Mouse (Mus musculus): Measurements from ENCODE around the gene Lrrc36. TPM values are rescaled to one million over a fixed set of nuclear protein-coding genes. Genes with fewer than 3 reads are reported as not detected.

Gene Lrrc36
- polyA plus RNA-seq, 1 experiment from 2014 or later, result 3.1 TPM

DNA sequence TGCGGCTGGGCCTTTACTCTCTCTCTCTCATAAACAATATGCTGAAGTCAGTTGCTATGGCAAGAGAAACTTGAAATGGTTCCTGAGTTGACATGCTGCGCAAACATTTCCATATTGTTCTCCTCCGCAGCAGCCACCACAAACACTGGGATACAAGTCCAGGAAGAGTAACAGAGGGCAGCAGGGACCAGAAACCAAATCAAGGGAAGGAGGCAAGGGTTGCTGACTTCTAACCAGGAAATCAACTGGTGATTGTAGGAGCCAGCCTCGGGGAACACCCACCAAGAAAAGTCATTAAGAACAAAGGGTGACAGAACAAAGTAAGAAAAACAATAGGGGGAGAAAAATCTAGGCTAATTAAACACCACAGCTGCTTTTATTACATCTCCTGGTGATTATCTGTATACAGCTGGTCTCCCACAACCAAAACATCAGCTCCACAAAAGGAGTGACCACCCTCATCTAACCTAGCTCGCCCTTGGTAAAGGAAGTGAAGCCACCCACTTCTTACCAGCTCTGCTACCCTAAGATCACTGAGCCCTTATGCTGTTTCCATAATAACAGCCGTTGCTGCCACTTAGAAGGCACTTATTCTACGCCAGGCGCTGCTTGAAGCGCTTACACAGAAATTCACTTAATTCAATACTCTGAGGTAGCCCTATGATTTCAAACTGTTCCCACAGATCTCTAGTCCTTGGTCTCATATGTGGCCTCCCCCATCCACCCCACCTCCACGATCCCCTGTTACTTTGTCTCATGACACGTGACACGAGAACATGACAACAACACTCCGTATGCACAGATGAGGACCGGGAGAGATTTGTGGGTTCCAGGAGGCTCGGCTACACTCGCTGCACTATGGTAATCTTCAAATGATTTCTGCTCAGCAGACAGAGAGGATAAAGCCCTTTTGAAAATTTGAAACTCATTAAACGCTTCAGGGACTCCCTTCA lies 82.3 kb downstream of the Lrrc36 start:
- Histone ChIP-seq H3K27ac (peak overlapping the region; percentile 44; the same call in 1 of the 2 replicates), H3K4me3 (peak overlapping the region; percentile 82), H3K4me1 (peaks cover 25% of the 10 kb centered on the region), H3K9ac (peak overlapping the region; percentile 92), H3K9me3 (replicated peaks) (no peaks in the 10 kb centered on the region), H3K36me3 (no peaks in the 10 kb centered on the region), H3K27me3 (no peaks in the 10 kb centered on the region), H3K4me2 (replicated peaks) (peak overlapping the region; percentile 90)
- WGBS, result 36% methylated on average over 17 of the region's 17 CpGs
- no peak for ATAC-seq (ENCODE audit: low FRiP score)

DNA sequence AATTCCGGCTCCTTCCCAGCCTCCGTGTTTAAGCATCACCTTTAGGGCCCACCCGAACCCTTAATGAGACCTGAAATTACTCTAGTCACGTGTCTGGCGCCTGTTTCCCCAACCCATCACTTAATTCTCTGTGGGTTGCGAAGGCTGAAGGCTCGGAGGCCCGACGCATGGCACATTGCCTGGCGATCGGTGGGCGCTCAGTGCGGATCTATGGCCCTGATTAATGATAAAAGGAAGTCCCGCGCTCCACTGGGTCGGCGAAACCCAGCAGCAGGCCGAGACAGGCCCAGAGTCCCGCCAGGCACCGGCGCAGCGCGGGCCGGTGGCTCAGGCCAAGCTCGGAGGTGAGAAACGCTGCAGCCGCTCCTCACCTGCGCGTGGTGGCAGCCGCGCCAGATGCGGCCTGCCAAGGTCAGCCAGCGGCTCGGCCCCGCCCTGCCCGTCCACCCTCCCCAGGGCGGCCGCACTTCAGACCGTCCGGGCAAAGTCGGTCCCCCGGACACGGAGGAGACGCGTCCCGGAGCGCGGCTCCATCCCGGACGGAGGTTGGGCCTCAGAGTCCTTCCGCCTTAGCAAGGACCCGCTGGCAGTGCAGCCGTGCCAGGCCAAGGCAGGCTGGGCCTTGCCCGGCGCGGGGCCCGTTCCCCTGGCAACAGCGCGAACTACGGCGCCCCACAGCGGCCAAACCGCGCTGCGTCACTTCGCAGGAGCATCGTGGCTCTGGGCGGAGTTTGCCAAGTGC lies 83.2 kb downstream of the Lrrc36 start, which contains the start of gene Zdhhc1:
Gene Zdhhc1 (minus strand): TSS at position 464 of the 742 bp plus-strand sequence.
- Histone ChIP-seq H3K9me3 (replicated peaks) (no peaks in the 10 kb centered on the region), H3K4me2 (replicated peaks) (peak within 1 kb of the TSS; percentile 90), H3K4me3 (peak within 1 kb of the TSS; percentile 82), H3K27ac (peak within 1 kb of the TSS; percentile 79), H3K27me3 (no peaks in the 10 kb centered on the region), H3K36me3 (no peaks in the 10 kb centered on the region), H3K9ac (peak within 1 kb of the TSS; percentile 92), H3K4me1 (peaks cover 25% of the 10 kb centered on the region)
- WGBS, result under 1% methylated on average over 65 of the region's 68 CpGs
- ATAC-seq (ENCODE audit: low FRiP score), result peak; percentile 91

DNA sequence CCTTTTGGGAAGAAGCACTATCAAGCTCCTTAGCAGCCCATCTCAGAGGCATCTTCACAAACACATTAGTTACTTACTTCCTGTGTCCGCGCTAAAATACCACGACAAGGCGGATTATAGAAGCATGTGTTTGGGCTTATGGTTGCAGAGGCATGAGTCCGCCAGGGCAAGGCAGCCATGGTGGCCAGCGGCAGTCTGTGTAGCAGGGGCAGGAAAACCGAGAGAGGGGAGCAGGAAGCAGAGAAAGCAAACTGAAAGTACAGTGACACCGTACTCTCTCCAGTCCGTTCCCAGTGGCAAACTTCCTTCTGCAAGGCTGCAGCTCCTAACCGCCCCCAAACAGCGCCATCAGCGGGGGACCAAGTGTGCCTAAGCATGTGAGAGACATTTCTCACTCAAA lies 86.4 kb downstream of the Lrrc36 start:
- Histone ChIP-seq H3K27me3 (no peaks in the 10 kb centered on the region), H3K4me3 (no peak overlapping the region), H3K9ac (no peak overlapping the region), H3K27ac (no peak overlapping the region), H3K4me1 (peaks cover 22% of the 10 kb centered on the region), H3K36me3 (no peaks in the 10 kb centered on the region), H3K9me3 (replicated peaks) (no peaks in the 10 kb centered on the region), H3K4me2 (replicated peaks) (no peak overlapping the region)
- WGBS, result 71% methylated on average over 12 of the region's 12 CpGs
- ATAC-seq (ENCODE audit: low FRiP score), result no peak

DNA sequence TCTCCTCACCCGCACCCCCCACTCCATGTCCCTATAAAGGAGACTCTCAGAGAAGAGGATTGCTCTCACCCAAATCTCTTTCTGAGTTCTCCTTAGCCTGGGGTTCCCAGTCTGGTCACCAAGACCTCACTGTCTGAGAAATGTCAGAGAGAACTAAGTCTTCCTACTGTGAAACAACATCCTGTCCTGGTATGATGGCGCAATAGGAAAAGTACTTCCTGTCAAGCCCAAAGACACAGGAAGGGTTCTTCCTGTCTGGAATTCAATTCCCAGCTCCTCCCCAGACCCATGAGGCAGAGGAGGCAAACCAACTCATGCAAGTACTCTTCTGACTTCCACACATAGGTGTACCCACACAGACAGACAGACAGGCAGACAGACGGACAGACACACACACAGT lies 91.2 kb downstream of the Lrrc36 start:
- no peaks in the 10 kb centered on the region for H3K9me3 ChIP-seq (replicated peaks)
- H3K4me2 ChIP-seq (replicated peaks), result no peak overlapping the region
- no peak overlapping the region for H3K4me3 ChIP-seq
- H3K9ac ChIP-seq, result no peak overlapping the region
- ATAC-seq (ENCODE audit: low FRiP score), result no peak
- H3K36me3 ChIP-seq, result no peaks in the 10 kb centered on the region
- WGBS, result 88% methylated on average over 3 of the region's 3 CpGs
- H3K27me3 ChIP-seq, result no peaks in the 10 kb centered on the region
- H3K27ac ChIP-seq, result no peak overlapping the region
- H3K4me1 ChIP-seq, result peaks cover 8% of the 10 kb centered on the region

DNA sequence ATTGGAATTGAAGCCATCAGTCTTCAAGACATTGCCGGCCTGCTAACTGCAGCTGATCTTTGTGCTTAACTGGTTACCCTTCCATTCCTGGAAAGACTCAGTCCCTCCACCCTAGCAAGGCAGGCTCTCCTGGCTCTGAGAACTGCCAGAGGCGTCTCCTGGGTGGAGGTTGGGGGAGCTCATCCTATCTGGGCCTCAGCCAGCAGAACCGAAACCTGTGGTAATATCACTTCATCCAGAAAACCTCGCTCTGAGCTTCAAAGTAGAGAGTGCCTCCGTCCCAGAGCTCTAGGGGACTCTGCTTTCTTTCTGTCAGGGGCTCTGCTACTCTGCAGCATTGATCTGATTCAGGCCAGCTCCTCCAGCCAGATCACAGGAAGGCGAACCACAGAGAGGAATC lies 93.6 kb downstream of the Lrrc36 start:
- H3K36me3 ChIP-seq, result no peaks in the 10 kb centered on the region
- no peak overlapping the region for H3K9ac ChIP-seq
- no peaks in the 10 kb centered on the region for H3K27me3 ChIP-seq
- ATAC-seq (ENCODE audit: low FRiP score), result no peak
- no peak overlapping the region for H3K4me3 ChIP-seq
- H3K4me2 ChIP-seq (replicated peaks), result no peak overlapping the region
- peaks cover 8% of the 10 kb centered on the region for H3K4me1 ChIP-seq
- no peaks in the 10 kb centered on the region for H3K9me3 ChIP-seq (replicated peaks)
- 83% methylated on average over 6 of the region's 6 CpGs for WGBS
- H3K27ac ChIP-seq, result no peak overlapping the region

DNA sequence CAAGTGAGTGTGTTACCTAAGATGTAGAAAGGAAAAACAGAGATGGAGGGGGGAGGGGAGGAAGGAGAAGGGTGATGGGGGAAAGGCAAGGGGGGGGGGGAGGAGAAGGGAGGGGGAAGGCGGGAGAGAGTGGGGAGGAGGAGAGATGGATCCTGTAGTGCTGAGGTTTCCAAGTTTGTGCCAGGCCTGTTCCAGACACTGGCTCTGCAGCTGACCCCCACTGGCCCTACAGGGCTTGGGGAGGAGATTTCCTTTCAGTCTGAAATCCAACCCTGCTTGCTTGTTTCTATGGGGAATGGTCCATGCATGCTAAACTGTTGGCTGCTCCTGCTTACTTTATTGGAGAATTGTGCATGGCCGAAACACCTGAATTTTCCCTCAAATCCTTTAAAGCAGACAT lies 95.4 kb downstream of the Lrrc36 start:
- ATAC-seq (ENCODE audit: low FRiP score), result no peak
- Histone ChIP-seq H3K9ac (no peak overlapping the region), H3K9me3 (replicated peaks) (no peaks in the 10 kb centered on the region), H3K4me1 (peaks cover 8% of the 10 kb centered on the region), H3K27me3 (no peaks in the 10 kb centered on the region; the same call in 1 of the 2 replicates), H3K4me3 (no peak overlapping the region), H3K36me3 (no peaks in the 10 kb centered on the region), H3K4me2 (replicated peaks) (no peak overlapping the region), H3K27ac (peak overlapping the region; percentile 52; the same call in 1 of the 2 replicates)
- 75% methylated on average over 1 of the region's 2 CpGs for WGBS

DNA sequence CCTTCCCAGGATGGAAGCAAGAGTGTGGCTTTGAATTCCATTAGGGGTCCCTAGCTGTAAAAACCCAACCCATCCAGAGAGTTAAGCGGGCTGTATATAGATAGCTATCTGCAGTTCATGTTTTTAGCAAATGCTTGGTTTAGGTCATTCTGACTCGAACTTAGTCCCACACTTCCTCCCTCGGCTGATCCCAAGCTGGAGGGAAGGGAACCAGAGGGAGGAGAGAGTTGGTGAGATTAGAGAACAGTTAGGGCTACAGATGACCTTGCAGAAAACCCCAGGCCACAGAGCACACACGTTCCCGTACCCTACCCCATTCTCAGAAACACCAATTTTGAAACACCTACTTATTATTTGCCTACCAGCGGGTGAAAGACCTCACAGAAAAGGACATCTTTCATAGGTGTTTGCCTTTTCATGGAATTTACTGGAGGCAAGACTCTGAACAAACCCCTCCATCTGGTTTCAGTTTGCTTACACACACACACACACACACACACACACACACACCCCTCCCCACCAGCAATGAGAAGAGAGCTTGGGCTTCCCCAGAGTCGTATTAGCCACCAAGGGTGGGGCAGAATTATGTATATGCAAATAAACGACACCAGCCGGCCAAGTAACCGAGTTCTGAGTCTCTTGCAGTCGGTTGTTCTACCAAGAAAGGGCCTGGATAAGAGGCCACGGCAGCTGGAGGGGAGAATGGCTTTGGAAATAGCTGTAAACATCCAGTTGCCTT lies 96.8 kb downstream of the Lrrc36 start:
- H3K9me3 ChIP-seq (replicated peaks), result no peaks in the 10 kb centered on the region
- H3K4me3 ChIP-seq, result no peak overlapping the region
- no peak for ATAC-seq (ENCODE audit: low FRiP score)
- H3K4me1 ChIP-seq, result peaks cover 8% of the 10 kb centered on the region
- no peaks in the 10 kb centered on the region for H3K36me3 ChIP-seq
- H3K27ac ChIP-seq, result peak overlapping the region; percentile 52; the same call in 1 of the 2 replicates
- H3K9ac ChIP-seq, result no peak overlapping the region
- 57% methylated on average over 12 of the region's 12 CpGs for WGBS
- H3K27me3 ChIP-seq, result peaks cover 6% of the 10 kb centered on the region
- no peak overlapping the region for H3K4me2 ChIP-seq (replicated peaks)

Other genes starting within 250 kb of the Lrrc36 start
- 66.2 and 72.5 TPM in 2 replicates for gene Cbfb, start 242.9 kb upstream of the Lrrc36 start, polyA plus RNA-seq (2016; fragmentation: Nextera tagmentation; extraction: Ambion mirVana)
- 28.5 and 28.9 TPM in 2 replicates for gene D230025D16Rik, start 188.4 kb upstream of the Lrrc36 start, polyA plus RNA-seq (2016; fragmentation: Nextera tagmentation; extraction: Ambion mirVana)
- gene B3gnt9, start 158.4 kb upstream of the Lrrc36 start, polyA plus RNA-seq (2016; fragmentation: Nextera tagmentation; extraction: Ambion mirVana), result 7.5 and 9.5 TPM in 2 replicates
- gene Tradd, start 149.0 kb upstream of the Lrrc36 start, polyA plus RNA-seq (2016; fragmentation: Nextera tagmentation; extraction: Ambion mirVana), result 17.2 and 17.5 TPM in 2 replicates
- gene Fbxl8, start 148.9 kb upstream of the Lrrc36 start, polyA plus RNA-seq (2016; fragmentation: Nextera tagmentation; extraction: Ambion mirVana), result 0.97 and 1.4 TPM in 2 replicates
- 0.23 TPM in 1 of 2 replicates, not detected in the other for gene Hsf4, start 143.8 kb upstream of the Lrrc36 start, polyA plus RNA-seq (2016; fragmentation: Nextera tagmentation; extraction: Ambion mirVana)
- gene Nol3, start 137.4 kb upstream of the Lrrc36 start, polyA plus RNA-seq (2016; fragmentation: Nextera tagmentation; extraction: Ambion mirVana), result 2.7 and 4.0 TPM in 2 replicates
- gene 4931428F04Rik, start 123.7 kb upstream of the Lrrc36 start, polyA plus RNA-seq (2016; fragmentation: Nextera tagmentation; extraction: Ambion mirVana), result 63.2 and 74.0 TPM in 2 replicates
- 12.7 and 15.7 TPM in 2 replicates for gene Exoc3l, start 117.5 kb upstream of the Lrrc36 start, polyA plus RNA-seq (2016; fragmentation: Nextera tagmentation; extraction: Ambion mirVana)
- 68.8 and 69.9 TPM in 2 replicates for gene E2f4, start 115.9 kb upstream of the Lrrc36 start, polyA plus RNA-seq (2016; fragmentation: Nextera tagmentation; extraction: Ambion mirVana)
- 2.7 and 3.2 TPM in 2 replicates for gene Elmo3, start 108.0 kb upstream of the Lrrc36 start, polyA plus RNA-seq (2016; fragmentation: Nextera tagmentation; extraction: Ambion mirVana)
- gene Lrrc29, start 87.3 kb upstream of the Lrrc36 start, polyA plus RNA-seq (2016; fragmentation: Nextera tagmentation; extraction: Ambion mirVana), result 1.3 TPM in 2 replicates
- 97.6 and 100 TPM in 2 replicates for gene Tmem208, start 87.2 kb upstream of the Lrrc36 start, polyA plus RNA-seq (2016; fragmentation: Nextera tagmentation; extraction: Ambion mirVana)
- 1.4 and 2.0 TPM in 2 replicates for gene Fhod1, start 65.6 kb upstream of the Lrrc36 start, polyA plus RNA-seq (2016; fragmentation: Nextera tagmentation; extraction: Ambion mirVana)
- 7.2 and 7.7 TPM in 2 replicates for gene Slc9a5, start 64.7 kb upstream of the Lrrc36 start, polyA plus RNA-seq (2016; fragmentation: Nextera tagmentation; extraction: Ambion mirVana)
- 0.59 and 0.93 TPM in 2 replicates for gene Plekhg4, start 40.3 kb upstream of the Lrrc36 start, polyA plus RNA-seq (2016; fragmentation: Nextera tagmentation; extraction: Ambion mirVana)
- gene Kctd19, start 69 bp upstream of the Lrrc36 start, polyA plus RNA-seq (2016; fragmentation: Nextera tagmentation; extraction: Ambion mirVana), result 0.08 TPM in 1 of 2 replicates, not detected in the other
- 162 and 186 TPM in 2 replicates for gene Tppp3, start 58.0 kb downstream of the Lrrc36 start, polyA plus RNA-seq (2016; fragmentation: Nextera tagmentation; extraction: Ambion mirVana)
- 35.8 and 36.1 TPM in 2 replicates for gene Zdhhc1, start 83.3 kb downstream of the Lrrc36 start, polyA plus RNA-seq (2016; fragmentation: Nextera tagmentation; extraction: Ambion mirVana)
- 24.2 and 24.7 TPM in 2 replicates for gene Hsd11b2, start 105.2 kb downstream of the Lrrc36 start, polyA plus RNA-seq (2016; fragmentation: Nextera tagmentation; extraction: Ambion mirVana)
- gene Atp6v0d1, start 152.5 kb downstream of the Lrrc36 start, polyA plus RNA-seq (2016; fragmentation: Nextera tagmentation; extraction: Ambion mirVana), result 117 and 127 TPM in 2 replicates
- 21.7 and 22.6 TPM in 2 replicates for gene Ripor1, start 191.7 kb downstream of the Lrrc36 start, polyA plus RNA-seq (2016; fragmentation: Nextera tagmentation; extraction: Ambion mirVana)
- 132 and 139 TPM in 2 replicates for gene Ctcf, start 223.0 kb downstream of the Lrrc36 start, polyA plus RNA-seq (2016; fragmentation: Nextera tagmentation; extraction: Ambion mirVana)
- 1.3 TPM in 2 replicates for gene Agrp, start 223.8 kb downstream of the Lrrc36 start, polyA plus RNA-seq (2016; fragmentation: Nextera tagmentation; extraction: Ambion mirVana)